Mouse (Mus musculus) cortical plate, adult 2 months (tissue): ENCODE results near the gene Chn1.

ENCODE experiments used
- CTCF ChIP-seq: fragments of 200-500 bp; IDR thresholded peaks from 2 replicates; pipeline ENCODE4 v1.5.1; 2011; ENCODE audit warnings: mild to moderate bottlenecking, control low read depth, low read length; ENCODE audit not compliant: insufficient read depth; ENCODE audit errors: extremely low read depth
- POLR2A ChIP-seq: fragments of 200-500 bp; IDR thresholded peaks from 2 replicates; pipeline ENCODE4 v1.6.1; 2011; ENCODE audit warnings: mild to moderate bottlenecking, low read length, control low read depth; ENCODE audit not compliant: insufficient read depth; ENCODE audit errors: extremely low read depth

DNA sequence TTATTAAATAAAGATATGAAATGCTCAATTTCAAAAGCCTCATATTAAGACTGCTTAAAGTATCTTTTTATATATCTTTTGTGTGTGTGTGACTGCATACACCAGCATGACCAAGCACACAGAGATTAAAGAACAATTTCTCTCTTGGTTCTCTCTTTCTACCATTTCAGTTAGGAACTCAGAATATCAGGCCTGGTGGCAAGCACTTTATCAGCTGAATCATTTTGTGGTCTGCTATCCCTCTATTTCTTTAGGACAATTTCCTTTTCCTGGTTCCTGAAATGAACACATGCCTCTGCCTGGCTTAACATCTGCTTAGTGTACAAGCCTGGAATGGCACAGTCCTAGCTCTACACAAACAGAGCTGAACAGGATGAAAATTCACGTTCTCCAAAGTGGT, 92.6 kb downstream of the Chn1 start:
- TF ChIP-seq CTCF (no peak), POLR2A (no peak)
